ENCODE assay signal across 23 mouse cellular contexts in genomic region chr2:31663804-31664180, GRCm38 (mm10). TPM values are rescaled to one million over a fixed set of nuclear protein-coding genes. Genes with fewer than 3 reads are reported as not detected.
"Had no signal": no experiment of that assay in that cellular context is flagged by ENCODE, and none has a peak within 500 bp of the region (broad histone marks: within the 10 kb centered on the region; RNA-seq: fewer than 3 reads in every experiment).

No protein-coding gene starts in this region.

- H3K4me3 ChIP-seq: neural tube, embryonic 15.5 days; stomach, embryonic 15.5 days had no signal

- H3K36me3 ChIP-seq: neural tube, embryonic 15.5 days; stomach, embryonic 15.5 days had no signal

- H3K9me3 ChIP-seq: neural tube, embryonic 15.5 days; stomach, embryonic 15.5 days had no signal

- DNase-seq: retina, postnatal 1 day; right cerebral cortex, adult 18-20 months; right cerebral cortex, postnatal 14 days; right cerebral cortex, postnatal 25 days; right cerebral cortex, postnatal 4 days; spleen, adult 18-20 months; thymus, adult 18-20 months; thymus, adult 2 months; thymus, postnatal 14 days; thymus, postnatal 25 days; thymus, postnatal 36 days; thymus, postnatal 4 days had no signal

- H3K27ac ChIP-seq: neural tube, embryonic 15.5 days; stomach, embryonic 15.5 days; stomach, postnatal 0 days had no signal

- H3K4me2 ChIP-seq: neural tube, embryonic 15.5 days; stomach, embryonic 15.5 days had no signal

- H3K9ac ChIP-seq: neural tube, embryonic 15.5 days; stomach, embryonic 15.5 days had no signal

- H3K4me1 ChIP-seq: neural tube, embryonic 15.5 days; stomach, embryonic 15.5 days had no signal

RNA-seq across cellular contexts. Expression of gene Prdm12, which starts 24.0 kb away (rescaled TPM):
- total RNA-seq: neutrophil, adult 5-6 weeks had no signal
- polyA plus RNA-seq: small intestine, adult 2 months; spleen, adult 2 months; stomach, embryonic 14.5 days; stomach, embryonic 15.5 days; stomach, embryonic 16.5 days; stomach, postnatal 0 days; testis, adult 2 months; thymus, postnatal 0 days; urinary bladder, adult 2 months had no signal
